Mouse (Mus musculus) midbrain, embryonic 15.5 days (tissue): Measurements from ENCODE around the gene Gm27029. TPM values are rescaled to one million over a fixed set of nuclear protein-coding genes. Genes with fewer than 3 reads are reported as not detected.

Source experiments
- ATAC-seq: fragments of 200-750 bp; cut with Nextera tagmentation; replicated peaks from 2 replicates; pipeline ENCODE4 v1.8.0; 2017; ENCODE audit warnings: moderate TSS enrichment
- H3K27ac ChIP-seq: fragments of 300-500 bp; sonication (generic); 2 replicates; pipeline ENCODE4 v1.5.1; 2015; ENCODE audit warnings: mild to moderate bottlenecking, inconsistent platforms
- H3K27me3 ChIP-seq: fragments of 300-500 bp; sonication (generic); replicated peaks from 2 replicates; pipeline ENCODE4 v1.6.1; 2015; ENCODE audit warnings: inconsistent platforms
- H3K36me3 ChIP-seq: fragments of 300-500 bp; sonication (generic); replicated peaks from 2 replicates; pipeline ENCODE4 v1.6.1; 2015; ENCODE audit warnings: inconsistent platforms
- H3K4me1 ChIP-seq: fragments of 300-500 bp; sonication (generic); 2 replicates; pipeline ENCODE4 v1.6.1; 2015; ENCODE audit warnings: inconsistent platforms
- H3K4me2 ChIP-seq: fragments of 300-500 bp; sonication (generic); 2 replicates; pipeline ENCODE4 v1.6.1; 2015; ENCODE audit warnings: inconsistent platforms, mild to moderate bottlenecking, moderate library complexity
- H3K4me3 ChIP-seq: fragments of 300-500 bp; sonication (generic); 2 replicates; pipeline ENCODE4 v1.5.1; 2015; ENCODE audit warnings: mild to moderate bottlenecking, inconsistent platforms
- H3K9ac ChIP-seq: fragments of 300-500 bp; sonication (generic); 2 replicates; pipeline ENCODE4 v1.6.1; 2015; ENCODE audit warnings: mild to moderate bottlenecking, inconsistent platforms
- H3K9me3 ChIP-seq: fragments of 300-500 bp; sonication (generic); 2 replicates; pipeline ENCODE4 v1.6.1; 2016; ENCODE audit warnings: inconsistent platforms
- WGBS: fragments of 180-500 bp; shearing (Covaris S2); methylation state at CpG from one replicate; pipeline ENCODE4 v1.1.7; 2015; ENCODE audit warnings: mixed read lengths; 5-methylcytosine and 5-hydroxymethylcytosine counted together
- polyA plus RNA-seq: library from polyadenylated mRNA; unstranded; fragments of >200 nt; fragmentation: Nextera tagmentation; extraction: Ambion mirVana; gene quantifications from 2 replicates; pipeline ENCODE4 v1.2.1, GENCODE M21; 2015

Gene Gm27029
- polyA plus RNA-seq, 1 experiment from 2014 or later: 8.7 TPM

DNA sequence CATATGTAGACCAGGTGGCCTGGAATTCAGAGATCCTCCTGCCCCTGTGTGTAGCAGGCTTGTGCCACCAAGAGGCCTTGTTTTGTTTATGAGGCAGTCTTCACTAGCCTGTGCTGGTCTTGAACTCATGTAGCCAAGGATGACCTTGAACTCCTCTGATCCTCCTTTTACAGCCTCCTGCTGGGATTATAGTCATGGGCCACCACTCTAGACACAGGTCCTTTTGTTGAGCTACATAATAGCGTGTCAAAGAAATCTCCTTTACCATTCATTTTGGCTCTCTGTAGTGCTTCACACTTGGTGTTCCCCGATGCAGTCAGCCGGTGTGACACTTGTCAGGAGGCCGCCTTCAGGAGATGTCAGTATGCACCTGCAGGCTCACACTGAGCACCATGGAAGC lies 12.3 kb upstream of the Gm27029 start:
- 37% methylated on average over 4 of the region's 4 CpGs for WGBS
- H3K27ac ChIP-seq: no peak overlapping the region
- H3K4me3 ChIP-seq: no peak overlapping the region
- no peaks in the 10 kb centered on the region for H3K4me1 ChIP-seq
- no peaks in the 10 kb centered on the region for H3K27me3 ChIP-seq
- no peak for ATAC-seq
- H3K36me3 ChIP-seq: peaks cover 34% of the 10 kb centered on the region
- no peak overlapping the region for H3K9ac ChIP-seq
- no peaks in the 10 kb centered on the region for H3K9me3 ChIP-seq
- no peak overlapping the region for H3K4me2 ChIP-seq

DNA sequence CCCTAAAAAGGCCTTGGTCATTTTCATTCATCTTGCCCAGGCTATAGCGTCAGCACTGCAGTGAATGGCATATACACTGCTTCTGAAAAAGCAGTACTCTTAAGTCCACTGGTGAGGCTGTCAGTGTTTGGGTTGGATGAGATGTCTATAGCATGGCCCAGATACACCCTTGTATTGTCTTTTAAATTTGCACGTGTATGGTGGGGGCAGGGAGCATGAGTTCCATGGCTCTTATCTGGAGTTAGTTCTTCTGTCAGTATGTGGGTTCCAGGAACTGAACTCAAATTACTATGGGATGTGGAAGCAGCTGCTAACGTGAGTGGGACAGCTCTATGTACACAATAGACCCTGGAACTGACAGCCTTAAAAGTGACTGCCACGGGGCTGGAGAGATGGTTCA lies 11.2 kb upstream of the Gm27029 start:
- no peak overlapping the region for H3K4me3 ChIP-seq
- peaks cover 43% of the 10 kb centered on the region for H3K36me3 ChIP-seq
- 87% methylated on average over 4 of the region's 4 CpGs for WGBS
- H3K27ac ChIP-seq: no peak overlapping the region
- no peak overlapping the region for H3K9ac ChIP-seq
- ATAC-seq: no peak
- H3K4me2 ChIP-seq: no peak overlapping the region
- no peaks in the 10 kb centered on the region for H3K9me3 ChIP-seq
- no peaks in the 10 kb centered on the region for H3K4me1 ChIP-seq
- no peaks in the 10 kb centered on the region for H3K27me3 ChIP-seq

GRCm38 (mm10) chr11:101433396-101433795 lies 8.8 kb upstream of the Gm27029 start:
- no peak for ATAC-seq
- Histone ChIP-seq H3K4me3 (no peak overlapping the region), H3K36me3 (peaks cover 48% of the 10 kb centered on the region), H3K9me3 (no peaks in the 10 kb centered on the region), H3K9ac (no peak overlapping the region), H3K4me1 (no peaks in the 10 kb centered on the region), H3K27ac (no peak overlapping the region), H3K27me3 (no peaks in the 10 kb centered on the region), H3K4me2 (no peak overlapping the region)
- 88% methylated on average over 13 of the region's 13 CpGs for WGBS

DNA sequence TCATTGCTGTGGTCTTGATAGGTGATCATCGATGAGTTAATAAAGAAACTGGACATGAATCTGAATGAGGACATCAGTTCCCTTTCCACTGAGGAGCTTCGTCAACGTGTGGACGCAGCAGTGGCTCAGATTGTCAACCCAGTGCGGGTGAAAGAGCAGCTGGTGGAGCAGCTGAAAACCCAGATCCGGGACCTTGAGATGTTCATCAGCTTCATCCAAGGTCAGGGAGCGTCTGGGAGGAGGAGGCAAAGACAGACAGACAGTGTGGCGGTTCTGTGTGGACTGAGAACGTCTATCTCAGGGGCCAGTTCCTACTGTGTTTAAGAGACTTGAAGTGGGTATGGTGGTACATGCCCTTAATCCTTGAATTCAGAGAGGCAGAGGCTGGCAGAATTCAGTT lies 6.7 kb upstream of the Gm27029 start:
- Histone ChIP-seq H3K4me3 (no peak overlapping the region), H3K9ac (no peak overlapping the region), H3K4me1 (peaks cover 12% of the 10 kb centered on the region), H3K36me3 (peaks cover 48% of the 10 kb centered on the region), H3K4me2 (no peak overlapping the region), H3K9me3 (no peaks in the 10 kb centered on the region), H3K27me3 (no peaks in the 10 kb centered on the region), H3K27ac (no peak overlapping the region)
- WGBS: 93% methylated on average over 9 of the region's 9 CpGs
- ATAC-seq: no peak

- ATAC-seq: no peak
- 69% methylated on average over 8 of the region's 8 CpGs for WGBS
Measured at GRCm38 (mm10) chr11:101426165-101426564, 1.6 kb upstream of the Gm27029 start.

DNA sequence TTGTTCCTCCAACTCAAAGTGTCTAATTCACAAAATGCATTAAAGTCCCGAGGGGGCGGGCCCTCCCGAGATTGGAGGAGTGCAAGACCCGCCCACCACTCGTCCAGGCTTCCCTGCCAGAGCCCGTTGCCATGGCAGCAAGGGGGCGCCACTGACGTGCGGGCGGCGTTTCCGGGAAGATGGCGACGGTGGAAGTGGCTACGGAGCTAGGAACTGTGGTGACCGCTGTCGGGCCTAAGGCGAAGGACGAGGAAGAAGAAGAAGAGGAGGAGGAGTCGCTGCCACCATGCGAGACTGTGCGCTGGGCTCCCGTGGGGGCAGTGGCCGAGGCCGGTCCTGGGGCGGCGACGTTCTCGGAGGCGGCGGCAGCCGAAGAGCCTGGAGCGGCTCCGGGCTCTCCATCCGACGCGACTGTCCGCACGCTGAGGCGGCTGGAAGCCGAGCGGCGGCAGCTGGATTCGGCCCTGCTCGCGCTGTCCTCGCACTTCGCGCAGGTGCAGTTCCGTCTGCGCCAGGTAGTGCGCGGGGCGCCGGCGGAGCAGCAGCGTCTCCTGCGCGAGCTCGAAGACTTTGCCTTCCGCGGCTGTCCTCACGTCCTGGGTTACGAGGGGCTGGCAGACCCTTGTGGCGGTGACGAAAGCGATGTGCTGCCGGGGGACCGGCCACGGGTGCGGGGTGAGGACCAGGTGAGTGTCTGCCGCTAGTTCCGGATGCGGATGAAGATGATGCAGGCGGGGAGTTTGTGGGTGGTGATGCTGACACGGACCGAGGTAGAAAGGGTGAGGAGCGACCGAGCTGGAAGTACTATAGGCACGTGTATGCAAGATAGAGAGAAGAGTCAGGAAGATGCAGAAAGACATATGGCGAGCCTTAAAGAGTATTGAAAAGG lies 573 bp upstream of the Gm27029 start, which contains the start of the genes Rundc1 and Ptges3l:
TSS of gene Rundc1 (plus strand) at position 161 of the 889 bp plus-strand sequence.
TSS of gene Ptges3l (minus strand) at position 409 of the 889 bp plus-strand sequence.
- Histone ChIP-seq H3K27ac (peak within 1 kb of the TSS; percentile 91), H3K4me2 (peak within 1 kb of the TSS; percentile 81), H3K27me3 (no peaks in the 10 kb centered on the region), H3K9ac (peak within 1 kb of the TSS; percentile 74), H3K36me3 (peaks cover 3% of the 10 kb centered on the region; the same call in 1 of the 2 replicates), H3K4me1 (peaks cover 31% of the 10 kb centered on the region), H3K4me3 (peak within 1 kb of the TSS; percentile 86), H3K9me3 (no peaks in the 10 kb centered on the region)
- ATAC-seq: peak; percentile 95
- WGBS: under 1% methylated on average over 81 of the region's 81 CpGs

More at GRCm38 (mm10) chr11:101426165-101426564, 1.6 kb upstream of the Gm27029 start:
- peak overlapping the region; percentile 86 for H3K4me3 ChIP-seq
- peaks cover 31% of the 10 kb centered on the region for H3K4me1 ChIP-seq
- H3K36me3 ChIP-seq: peaks cover 7% of the 10 kb centered on the region
- peak overlapping the region; percentile 81 for H3K4me2 ChIP-seq
- H3K27me3 ChIP-seq: no peaks in the 10 kb centered on the region
- H3K9me3 ChIP-seq: no peaks in the 10 kb centered on the region
- 0 out of 2 replicates have a peak overlapping the region, but pooled peaks have one; percentile 91 for H3K27ac ChIP-seq
- peak overlapping the region; percentile 74 for H3K9ac ChIP-seq

DNA sequence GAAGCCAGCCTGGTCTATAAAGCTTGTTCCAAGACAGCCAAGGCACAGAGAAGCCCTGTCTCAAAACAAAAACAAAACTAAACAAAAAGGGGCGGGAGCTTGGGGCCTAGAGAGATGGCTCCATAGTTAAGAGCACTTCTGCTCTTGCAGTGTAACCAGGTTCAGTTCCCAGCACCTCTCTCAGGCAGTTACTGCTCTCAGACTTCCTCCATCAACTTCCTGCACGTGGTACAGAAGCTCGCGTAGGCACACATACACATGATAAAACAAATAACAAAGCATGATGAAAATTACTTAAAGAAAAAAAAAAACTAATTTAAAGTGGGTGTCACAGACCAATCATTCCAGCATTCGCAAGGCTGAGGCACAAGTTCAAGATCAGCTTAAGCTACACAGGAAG lies 4.4 kb downstream of the Gm27029 start:
- no peaks in the 10 kb centered on the region for H3K27me3 ChIP-seq

DNA sequence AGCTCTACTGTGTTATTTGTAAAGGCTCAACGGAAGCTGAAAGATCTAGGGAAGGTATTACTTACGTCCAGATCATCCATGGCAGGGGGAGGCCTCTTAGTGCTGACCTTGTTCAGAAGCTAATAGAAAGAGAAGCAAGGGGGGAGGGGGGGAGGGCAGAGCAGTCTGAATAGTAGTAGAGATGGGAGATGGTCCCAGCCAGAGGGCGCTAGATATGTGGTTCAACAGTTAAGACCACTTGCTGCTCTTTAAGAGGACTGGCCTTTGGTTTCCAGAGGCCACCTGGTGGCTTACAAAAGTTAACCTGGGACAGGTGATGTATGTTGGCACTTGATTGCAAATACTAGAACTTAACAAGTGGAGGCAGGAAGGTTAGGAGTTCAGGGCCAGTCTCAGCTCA lies 5.0 kb downstream of the Gm27029 start:
- Histone ChIP-seq H3K4me2 (no peak overlapping the region), H3K27me3 (no peaks in the 10 kb centered on the region), H3K4me1 (peaks cover 18% of the 10 kb centered on the region), H3K27ac (no peak overlapping the region), H3K9me3 (no peaks in the 10 kb centered on the region), H3K4me3 (no peak overlapping the region), H3K36me3 (no peaks in the 10 kb centered on the region), H3K9ac (no peak overlapping the region)
- ATAC-seq: no peak
- 20% methylated on average over 3 of the region's 3 CpGs for WGBS

More for the DNA sequence above, 4.4 kb downstream of the Gm27029 start:
- Histone ChIP-seq H3K36me3 (no peaks in the 10 kb centered on the region), H3K4me3 (no peak overlapping the region), H3K4me1 (peaks cover 19% of the 10 kb centered on the region), H3K4me2 (no peak overlapping the region), H3K9me3 (no peaks in the 10 kb centered on the region), H3K27ac (no peak overlapping the region), H3K9ac (no peak overlapping the region)
- 89% methylated on average over 5 of the region's 5 CpGs for WGBS
- no peak for ATAC-seq

DNA sequence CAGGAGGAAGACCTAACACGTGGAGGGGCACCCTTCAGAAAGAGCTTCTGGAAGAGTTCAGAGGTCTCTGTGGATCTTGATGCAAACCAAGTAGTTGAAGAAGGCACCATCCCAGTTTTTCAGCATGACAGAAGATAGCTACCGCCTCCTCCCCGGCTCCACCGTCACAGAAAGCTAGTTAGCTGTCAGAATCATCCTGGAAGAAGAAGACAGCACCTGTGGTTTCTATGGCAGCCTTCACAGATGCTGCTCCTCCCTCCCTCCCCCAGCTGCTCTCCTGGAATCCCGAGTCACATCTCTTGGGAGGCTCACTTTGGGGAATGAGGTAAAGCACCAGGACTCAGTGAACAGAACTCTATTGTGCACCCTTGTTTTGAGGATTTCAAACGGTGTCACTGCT lies 5.6 kb downstream of the Gm27029 start:
- Histone ChIP-seq H3K4me1 (peaks cover 12% of the 10 kb centered on the region), H3K9me3 (no peaks in the 10 kb centered on the region), H3K9ac (no peak overlapping the region), H3K27ac (no peak overlapping the region), H3K36me3 (no peaks in the 10 kb centered on the region), H3K27me3 (no peaks in the 10 kb centered on the region), H3K4me2 (no peak overlapping the region), H3K4me3 (no peak overlapping the region)
- WGBS: 61% methylated on average over 6 of the region's 6 CpGs
- ATAC-seq: no peak

DNA sequence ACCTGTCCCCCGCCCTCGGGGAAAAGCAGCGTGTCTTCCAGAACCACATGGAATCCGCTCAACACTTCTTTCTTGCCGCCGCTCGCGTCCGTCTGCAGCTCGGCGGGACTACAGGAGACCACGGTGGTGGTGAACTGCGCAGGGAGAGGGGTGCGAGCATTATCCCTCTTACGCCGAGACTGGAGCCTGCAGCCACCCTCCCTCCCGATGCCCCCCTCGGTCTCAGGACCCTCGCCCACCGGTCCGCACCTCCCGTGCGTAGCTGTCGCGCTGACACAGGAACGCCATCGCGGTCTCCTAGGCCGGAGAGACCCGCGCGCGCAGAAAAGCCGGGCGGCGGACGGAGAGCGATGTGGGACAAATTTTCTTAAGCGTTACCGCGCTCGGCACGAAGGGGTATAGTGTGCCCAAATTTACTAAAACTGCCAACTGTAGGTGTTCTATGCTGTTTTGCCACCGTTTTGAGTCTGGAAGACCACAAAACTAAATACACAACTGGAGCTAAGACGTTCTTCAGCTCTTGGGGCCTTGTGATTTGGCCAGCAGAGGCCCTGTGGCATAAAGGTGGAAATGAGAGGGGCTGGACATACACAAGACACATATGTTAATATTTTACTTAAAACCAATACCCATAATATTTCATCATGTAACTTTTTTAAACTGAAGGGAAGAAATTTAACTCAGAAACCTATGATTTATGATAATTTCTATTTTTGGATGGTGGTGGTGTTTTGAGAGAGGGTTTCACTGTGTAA lies 7.3 kb downstream of the Gm27029 start, which contains the start of gene Aarsd1:
TSS of gene Aarsd1 (minus strand) at position 515 of the 755 bp plus-strand sequence.
- Histone ChIP-seq H3K36me3 (peaks cover 4% of the 10 kb centered on the region; the same call in 1 of the 2 replicates), H3K27ac (peak within 1 kb of the TSS; percentile 90), H3K4me2 (peak within 1 kb of the TSS; percentile 66), H3K9me3 (no peaks in the 10 kb centered on the region), H3K4me3 (peak within 1 kb of the TSS; percentile 92), H3K4me1 (peaks cover 8% of the 10 kb centered on the region), H3K27me3 (no peaks in the 10 kb centered on the region), H3K9ac (peak within 1 kb of the TSS; percentile 90)
- ATAC-seq: peak; percentile 89
- WGBS: under 1% methylated on average over 44 of the region's 45 CpGs

GRCm38 (mm10) chr11:101416433-101417100 lies 8.0 kb downstream of the Gm27029 start:
- ATAC-seq: peak; percentile 73
- Histone ChIP-seq H3K36me3 (peaks cover 11% of the 10 kb centered on the region; the same call in 1 of the 2 replicates), H3K9ac (peak overlapping the region; percentile 90), H3K9me3 (no peaks in the 10 kb centered on the region), H3K4me3 (peak overlapping the region; percentile 92), H3K27me3 (no peaks in the 10 kb centered on the region), H3K4me2 (peak overlapping the region; percentile 66), H3K27ac (peak overlapping the region; percentile 90), H3K4me1 (peaks cover 8% of the 10 kb centered on the region)
- WGBS: under 1% methylated on average over 11 of the region's 11 CpGs

GRCm38 (mm10) chr11:101415306-101415705 lies 9.3 kb downstream of the Gm27029 start:
- 92% methylated on average over 2 of the region's 2 CpGs for WGBS
- H3K9me3 ChIP-seq: no peaks in the 10 kb centered on the region

More at GRCm38 (mm10) chr11:101415306-101415705, 9.3 kb downstream of the Gm27029 start:
- H3K27me3 ChIP-seq: no peaks in the 10 kb centered on the region
- H3K4me1 ChIP-seq: peaks cover 8% of the 10 kb centered on the region
- H3K4me3 ChIP-seq: no peak overlapping the region
- H3K27ac ChIP-seq: no peak overlapping the region
- H3K36me3 ChIP-seq: peaks cover 21% of the 10 kb centered on the region
- H3K4me2 ChIP-seq: no peak overlapping the region
- no peak overlapping the region for H3K9ac ChIP-seq
- no peak for ATAC-seq
